Mouse (Mus musculus) limb, embryonic 14.5 days (tissue): ENCODE data around the gene Dupd1. TPM values are rescaled to one million over a fixed set of nuclear protein-coding genes. Genes with fewer than 3 reads are reported as not detected.
A peak's percentile ranks its signal among the peaks of the same experiment; 100 is the strongest.

Experiments used
- ATAC-seq: fragments of 200-750 bp; cut with Nextera tagmentation; 2 replicates; pipeline ENCODE4 v1.8.0; 2017; ENCODE audit warnings: low read depth, moderate number of reproducible peaks, moderate TSS enrichment; ENCODE audit not compliant: low FRiP score
- DNase-seq: peaks from one replicate; pipeline ENCODE4 v3.0.0-alpha.2; 2015; ENCODE audit warnings: low spot score
- H3K27ac ChIP-seq: fragments of 300-500 bp; sonication (generic); replicated peaks from 2 replicates; pipeline ENCODE4 v1.5.1; 2014; ENCODE audit warnings: low read depth, mild to moderate bottlenecking, low read length, moderate library complexity, mixed read lengths
- H3K27me3 ChIP-seq: fragments of 300-500 bp; sonication (generic); 2 replicates; pipeline ENCODE4 v1.6.1; 2014; ENCODE audit warnings: low read length, mixed read lengths; ENCODE audit not compliant: control insufficient read depth, insufficient read depth
- H3K36me3 ChIP-seq: fragments of 300-500 bp; sonication (generic); 2 replicates; pipeline ENCODE4 v1.6.1; 2014; ENCODE audit warnings: mild to moderate bottlenecking, low read length, moderate library complexity, mixed read lengths; ENCODE audit not compliant: control insufficient read depth, insufficient read depth
- H3K4me1 ChIP-seq: fragments of 300-500 bp; sonication (generic); 2 replicates; pipeline ENCODE4 v1.6.1; 2014; ENCODE audit warnings: antibody characterized with exemption, low read length, mixed read lengths; ENCODE audit not compliant: control insufficient read depth, insufficient read depth
- H3K4me2 ChIP-seq: fragments of 300-500 bp; sonication (generic); replicated peaks from 2 replicates; pipeline ENCODE4 v1.6.1; 2014; ENCODE audit warnings: low read depth, mild to moderate bottlenecking, low read length, moderate library complexity; ENCODE audit not compliant: severe bottlenecking
- H3K4me3 ChIP-seq: fragments of 300-500 bp; sonication (generic); replicated peaks from 2 replicates; pipeline ENCODE4 v1.5.1; 2014; ENCODE audit warnings: low read length
- H3K9ac ChIP-seq: fragments of 300-500 bp; sonication (generic); 2 replicates; pipeline ENCODE4 v1.6.1; 2014; ENCODE audit warnings: mild to moderate bottlenecking, low read depth, low read length, moderate library complexity; ENCODE audit not compliant: severe bottlenecking
- H3K9me3 ChIP-seq: fragments of 300-500 bp; sonication (generic); 2 replicates; pipeline ENCODE4 v1.6.1; 2016; ENCODE audit warnings: low read length; ENCODE audit not compliant: control insufficient read depth
- POLR2A ChIP-seq: fragments of 200-500 bp; IDR thresholded peaks from 2 replicates; pipeline ENCODE4 v1.8.0; 2012; ENCODE audit warnings: inconsistent platforms, mild to moderate bottlenecking, moderate library complexity, borderline replicate concordance; ENCODE audit not compliant: insufficient read depth, insufficient read length; ENCODE audit errors: extremely low read depth
- WGBS: fragments of 180-500 bp; shearing (Covaris S2); extraction: QIAGEN DNeasy Blood & Tissue Kit; methylation state at CpG from one replicate; pipeline ENCODE4 v1.1.7; 2014; 5-methylcytosine and 5-hydroxymethylcytosine counted together
- polyA plus RNA-seq, 2 experiments: library from polyadenylated mRNA; depleted of rRNA in 1 of 2; stranded (reverse) in 1 of 2; unstranded in 1 of 2; fragments of >200 nt; fragmentation: Nextera tagmentation in 1 of 2; extraction: Ambion mirVana in 1 of 2; gene quantifications; 2 replicates each; pipeline versions ENCODE4 v1.2.1 to v1.2.3; 2012 to 2014

Dupd1 gene
- polyA plus RNA-seq, 2 experiments, result 0.47 to 0.76 TPM

- Histone ChIP-seq H3K9me3 (peaks cover 5% of the 10 kb centered on the region; the same call in 1 of the 2 replicates), H3K9ac (no peak overlapping the region), H3K4me1 (peaks cover 21% of the 10 kb centered on the region), H3K4me3 (no peak overlapping the region), H3K4me2 (no peak overlapping the region), H3K36me3 (no peaks in the 10 kb centered on the region), H3K27me3 (no peaks in the 10 kb centered on the region), H3K27ac (no peak overlapping the region)
- TF ChIP-seq POLR2A, result no peak
- WGBS, result 83% methylated on average over 4 of the region's 4 CpGs
- ATAC-seq (no peak), DNase-seq (no peak)
Observed at GRCm38 (mm10) chr14:21720430-21721205, 6.2 kb upstream of the Dupd1 start.

DNA sequence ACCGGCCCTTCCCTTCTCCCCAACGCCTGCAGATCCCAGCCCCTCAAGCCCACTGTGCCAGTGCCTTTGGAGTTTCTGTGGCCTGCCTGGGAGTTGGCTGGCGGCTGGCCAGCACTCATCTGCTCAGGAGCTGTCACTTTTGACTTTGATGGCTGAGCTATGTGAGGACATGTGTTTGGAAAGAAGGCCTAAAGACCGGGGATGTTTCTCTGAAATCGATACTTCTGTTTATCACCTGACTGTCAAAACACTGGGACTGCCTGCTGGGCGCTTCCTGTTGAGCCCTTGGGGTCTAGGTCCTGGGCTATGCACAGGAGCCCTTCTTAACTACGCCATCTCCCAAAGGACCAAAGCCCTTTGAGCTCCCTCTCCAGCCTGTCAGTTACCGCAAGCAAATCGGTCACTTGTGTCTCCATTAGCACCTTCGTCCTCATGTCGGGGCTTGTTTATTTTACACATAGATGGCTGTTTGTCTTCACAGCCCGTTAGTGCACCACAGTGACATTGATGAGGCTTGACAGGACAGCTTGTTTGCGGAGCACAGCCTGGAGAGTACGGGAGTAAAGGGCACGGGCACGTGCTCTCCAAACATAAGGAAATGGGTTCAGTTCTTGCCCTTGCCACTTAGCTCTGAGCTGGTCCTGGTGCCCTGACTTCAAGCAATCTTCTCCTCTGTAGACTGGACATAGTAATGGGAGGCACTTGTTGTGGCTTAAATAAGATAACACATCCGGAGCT is 5.4 kb upstream of the Dupd1 start:
- WGBS, result 29% methylated on average over 17 of the region's 17 CpGs
- Histone ChIP-seq H3K9ac (peak overlapping the region; percentile 7; the same call in 1 of the 2 replicates), H3K27ac (no peak overlapping the region), H3K27me3 (no peaks in the 10 kb centered on the region), H3K9me3 (peaks cover 5% of the 10 kb centered on the region; the same call in 1 of the 2 replicates), H3K4me2 (no peak overlapping the region; the same call in 1 of the 2 replicates), H3K36me3 (no peaks in the 10 kb centered on the region), H3K4me1 (peaks cover 21% of the 10 kb centered on the region), H3K4me3 (no peak overlapping the region)
- ATAC-seq, result 0 out of 2 replicates have a peak, but pooled peaks have one; percentile 15
- DNase-seq, result no peak
- TF ChIP-seq POLR2A, result no peak

- no peak overlapping the region for H3K4me3 ChIP-seq
- no peaks in the 10 kb centered on the region for H3K27me3 ChIP-seq
- DNase-seq (peak; percentile 49), ATAC-seq (no peak)
- no peak overlapping the region for H3K9ac ChIP-seq
- H3K4me2 ChIP-seq, result no peak overlapping the region
- peak overlapping the region; percentile 61; the same call in 1 of the 2 replicates for H3K27ac ChIP-seq
- TF ChIP-seq POLR2A, result no peak
- H3K36me3 ChIP-seq, result no peaks in the 10 kb centered on the region
- 45% methylated on average over 2 of the region's 2 CpGs for WGBS
- H3K4me1 ChIP-seq, result peaks cover 28% of the 10 kb centered on the region
- no peaks in the 10 kb centered on the region for H3K9me3 ChIP-seq
Observed at GRCm38 (mm10) chr14:21711231-21711630, 3.1 kb downstream of the Dupd1 start.

GRCm38 (mm10) chr14:21709545-21709944 is 4.8 kb downstream of the Dupd1 start:
- no peak overlapping the region for H3K4me2 ChIP-seq
- H3K27me3 ChIP-seq, result no peaks in the 10 kb centered on the region
- H3K27ac ChIP-seq, result no peak overlapping the region
- no peak overlapping the region for H3K4me3 ChIP-seq
- H3K9ac ChIP-seq, result no peak overlapping the region
- H3K36me3 ChIP-seq, result no peaks in the 10 kb centered on the region
- WGBS, result 50% methylated on average over 2 of the region's 2 CpGs
- peaks cover 30% of the 10 kb centered on the region for H3K4me1 ChIP-seq
- no peak for TF ChIP-seq POLR2A
- DNase-seq (no peak), ATAC-seq (no peak)
- no peaks in the 10 kb centered on the region for H3K9me3 ChIP-seq

DNA sequence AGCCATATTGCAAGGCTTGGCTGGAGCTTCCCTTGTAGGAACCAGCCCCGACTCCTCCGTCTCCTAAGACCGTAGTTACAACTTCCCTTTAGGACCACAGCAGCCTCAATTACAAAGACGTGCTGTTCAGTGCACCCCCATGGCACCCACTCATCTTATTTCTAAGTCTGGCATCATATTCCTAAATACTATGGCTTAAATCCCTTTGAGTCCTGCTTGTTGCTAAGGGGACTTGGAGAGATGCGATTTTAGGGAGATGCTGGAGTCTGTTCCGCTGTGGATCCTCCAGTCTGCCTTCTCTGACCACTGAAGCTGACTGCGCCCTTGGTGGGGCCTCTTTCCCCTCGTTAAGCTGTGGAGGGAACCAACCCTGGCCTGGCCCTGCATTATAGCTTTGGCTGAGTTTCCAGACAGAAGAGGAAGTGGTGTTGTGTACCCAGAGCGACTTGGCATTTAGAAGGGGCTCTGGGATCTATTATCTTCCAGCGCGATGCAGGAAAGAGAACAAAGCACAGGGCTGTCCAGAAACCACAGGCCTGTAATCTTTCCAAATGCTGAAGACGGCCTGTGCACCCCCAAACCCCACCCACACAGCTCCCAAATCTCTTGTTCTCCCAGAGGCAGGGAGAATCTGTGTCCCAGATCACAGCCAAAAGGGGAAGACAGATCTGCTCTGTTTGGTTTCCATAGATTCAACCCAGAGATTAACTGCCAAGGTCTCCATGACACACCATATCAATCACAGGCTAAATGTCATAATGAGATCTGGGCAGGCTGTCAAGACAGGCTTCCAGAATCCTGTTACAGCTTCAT is 7.4 kb downstream of the Dupd1 start:
- DNase-seq (peak; percentile 90), ATAC-seq (peak; percentile 86)
- H3K9ac ChIP-seq, result no peak overlapping the region
- no peak overlapping the region for H3K4me2 ChIP-seq
- H3K9me3 ChIP-seq, result no peaks in the 10 kb centered on the region
- no peak overlapping the region for H3K4me3 ChIP-seq
- H3K4me1 ChIP-seq, result peaks cover 30% of the 10 kb centered on the region
- no peak for TF ChIP-seq POLR2A
- WGBS, result 22% methylated on average over 12 of the region's 12 CpGs
- H3K36me3 ChIP-seq, result no peaks in the 10 kb centered on the region
- H3K27me3 ChIP-seq, result no peaks in the 10 kb centered on the region
- peak overlapping the region; percentile 88 for H3K27ac ChIP-seq
